Mouse (Mus musculus): Measurements from ENCODE around the gene Capn13. TPM values are rescaled to one million over a fixed set of nuclear protein-coding genes. Genes with fewer than 3 reads are reported as not detected.

Capn13 gene
- polyA plus RNA-seq, 1 experiment from 2014 or later, result 5.9 TPM

DNA sequence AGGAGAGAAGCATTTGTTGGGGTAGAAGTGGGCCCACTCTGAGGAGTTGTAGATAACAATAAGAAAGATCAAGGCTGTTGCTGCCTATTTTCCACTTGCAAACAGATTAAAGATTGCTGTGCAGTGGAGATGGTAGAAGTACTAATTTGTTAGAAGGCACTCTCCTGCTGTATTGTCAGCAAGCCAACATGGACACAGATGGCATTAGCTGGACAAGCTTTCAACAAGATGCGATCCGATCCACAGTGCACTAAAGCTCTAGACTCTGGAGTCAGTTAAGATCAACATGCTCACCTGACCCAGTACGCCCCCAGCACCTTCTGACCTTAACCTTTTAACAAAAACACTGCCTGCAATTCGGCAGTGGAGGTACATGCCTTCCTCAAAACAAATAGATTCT lies 92.0 kb downstream of the Capn13 start:
- no peaks in the 10 kb centered on the region for H3K9me3 ChIP-seq (ENCODE audit: control insufficient read depth, low read length)
- 74% methylated on average over 4 of the region's 4 CpGs for WGBS
- H3K4me1 ChIP-seq (replicated peaks; ENCODE audit: control insufficient read depth, insufficient read depth), result no peaks in the 10 kb centered on the region
- DNase-seq (ENCODE audit: low spot score) (no peak), ATAC-seq (ENCODE audit: low FRiP score, low TSS enrichment) (no peak)
- no peak overlapping the region for H3K27ac ChIP-seq (replicated peaks)
- no peak overlapping the region for H3K4me2 ChIP-seq (replicated peaks; ENCODE audit: low read depth)
- no peaks in the 10 kb centered on the region for H3K36me3 ChIP-seq (ENCODE audit: control insufficient read depth, insufficient read depth, low read length)
- no peak for TF ChIP-seq CTCF (IDR thresholded peaks at IDR 0.05; ENCODE audit: low read depth)
- no peak for TF ChIP-seq EP300 (optimal IDR thresholded peaks at IDR 0.05)
- no peaks in the 10 kb centered on the region for H3K27me3 ChIP-seq (ENCODE audit: control insufficient read depth, insufficient read depth, low read length)
- H3K4me3 ChIP-seq (ENCODE audit: low read depth, low read length), result no peak overlapping the region
- no peak overlapping the region for H3K9ac ChIP-seq (ENCODE audit: low read length)

DNA sequence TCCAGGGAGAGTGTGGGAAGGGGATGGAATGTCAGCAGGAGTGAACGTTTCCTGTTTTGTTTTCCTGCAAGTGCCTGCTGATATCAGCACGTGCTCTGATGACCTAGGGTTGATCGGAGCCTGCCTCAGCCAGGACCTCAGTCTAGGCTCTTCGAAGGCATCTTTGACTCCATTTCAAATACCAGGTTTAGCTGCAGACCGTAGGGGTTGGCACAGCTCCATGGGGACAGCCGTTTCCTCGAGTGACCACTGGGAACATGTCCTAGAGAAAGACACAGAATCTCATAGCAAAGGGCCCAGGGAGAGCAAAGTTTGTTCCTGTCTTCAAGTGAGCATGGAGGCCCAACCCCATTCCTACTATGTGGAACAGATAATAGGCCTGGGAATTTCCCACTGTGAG lies 94.0 kb downstream of the Capn13 start:
- no peak for ATAC-seq (ENCODE audit: low FRiP score, low TSS enrichment)
- TF ChIP-seq EP300 (optimal IDR thresholded peaks at IDR 0.05), result no peak
- TF ChIP-seq CTCF (IDR thresholded peaks at IDR 0.05; ENCODE audit: low read depth), result no peak
- DNase-seq (ENCODE audit: low spot score), result no peak
- no peak overlapping the region for H3K9ac ChIP-seq (ENCODE audit: low read length)
- no peaks in the 10 kb centered on the region for H3K4me1 ChIP-seq (replicated peaks; ENCODE audit: control insufficient read depth, insufficient read depth)
- H3K36me3 ChIP-seq (ENCODE audit: control insufficient read depth, insufficient read depth, low read length), result no peaks in the 10 kb centered on the region
- no peak overlapping the region for H3K4me3 ChIP-seq (ENCODE audit: low read depth, low read length)
- no peaks in the 10 kb centered on the region for H3K27me3 ChIP-seq (ENCODE audit: control insufficient read depth, insufficient read depth, low read length)
- H3K4me2 ChIP-seq (replicated peaks; ENCODE audit: low read depth), result no peak overlapping the region
- 58% methylated on average over 7 of the region's 7 CpGs for WGBS
- no peaks in the 10 kb centered on the region for H3K9me3 ChIP-seq (ENCODE audit: control insufficient read depth, low read length)
- no peak overlapping the region for H3K27ac ChIP-seq (replicated peaks)

DNA sequence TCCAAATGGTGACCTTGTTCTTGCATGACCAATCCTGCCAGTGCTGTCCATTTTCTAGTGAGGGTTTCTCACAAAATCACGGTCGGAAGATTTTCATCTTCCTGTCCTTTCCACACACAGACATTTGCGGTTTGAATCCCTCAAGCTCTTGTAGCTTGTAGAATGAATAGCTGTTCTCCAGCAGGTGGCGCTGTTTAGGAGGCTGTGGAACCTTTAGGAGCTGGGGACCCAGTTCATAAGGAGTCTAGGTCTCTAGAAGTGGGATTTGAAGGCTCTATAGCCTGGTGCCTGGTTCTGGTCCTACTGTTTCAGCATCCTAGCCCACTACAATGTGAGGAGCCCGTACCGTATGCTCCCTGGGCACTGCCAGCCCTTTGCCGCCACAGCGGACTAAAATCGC lies 95.0 kb downstream of the Capn13 start:
- H3K9me3 ChIP-seq (ENCODE audit: control insufficient read depth, low read length), result no peaks in the 10 kb centered on the region
- H3K4me1 ChIP-seq (replicated peaks; ENCODE audit: control insufficient read depth, insufficient read depth), result no peaks in the 10 kb centered on the region
- WGBS, result 54% methylated on average over 9 of the region's 9 CpGs
- no peak overlapping the region for H3K27ac ChIP-seq (replicated peaks)
- H3K4me2 ChIP-seq (replicated peaks; ENCODE audit: low read depth), result no peak overlapping the region
- ATAC-seq (ENCODE audit: low FRiP score, low TSS enrichment), result no peak; the same call in 1 of the 2 replicates
- TF ChIP-seq CTCF (IDR thresholded peaks at IDR 0.05; ENCODE audit: low read depth) (peak; percentile 87), EP300 (optimal IDR thresholded peaks at IDR 0.05) (no peak)
- no peak overlapping the region for H3K4me3 ChIP-seq (ENCODE audit: low read depth, low read length)
- no peaks in the 10 kb centered on the region for H3K36me3 ChIP-seq (ENCODE audit: control insufficient read depth, insufficient read depth, low read length)
- no peak overlapping the region for H3K9ac ChIP-seq (ENCODE audit: low read length)
- no peaks in the 10 kb centered on the region for H3K27me3 ChIP-seq (ENCODE audit: control insufficient read depth, insufficient read depth, low read length)
- DNase-seq (ENCODE audit: low spot score), result peak; percentile 63

DNA sequence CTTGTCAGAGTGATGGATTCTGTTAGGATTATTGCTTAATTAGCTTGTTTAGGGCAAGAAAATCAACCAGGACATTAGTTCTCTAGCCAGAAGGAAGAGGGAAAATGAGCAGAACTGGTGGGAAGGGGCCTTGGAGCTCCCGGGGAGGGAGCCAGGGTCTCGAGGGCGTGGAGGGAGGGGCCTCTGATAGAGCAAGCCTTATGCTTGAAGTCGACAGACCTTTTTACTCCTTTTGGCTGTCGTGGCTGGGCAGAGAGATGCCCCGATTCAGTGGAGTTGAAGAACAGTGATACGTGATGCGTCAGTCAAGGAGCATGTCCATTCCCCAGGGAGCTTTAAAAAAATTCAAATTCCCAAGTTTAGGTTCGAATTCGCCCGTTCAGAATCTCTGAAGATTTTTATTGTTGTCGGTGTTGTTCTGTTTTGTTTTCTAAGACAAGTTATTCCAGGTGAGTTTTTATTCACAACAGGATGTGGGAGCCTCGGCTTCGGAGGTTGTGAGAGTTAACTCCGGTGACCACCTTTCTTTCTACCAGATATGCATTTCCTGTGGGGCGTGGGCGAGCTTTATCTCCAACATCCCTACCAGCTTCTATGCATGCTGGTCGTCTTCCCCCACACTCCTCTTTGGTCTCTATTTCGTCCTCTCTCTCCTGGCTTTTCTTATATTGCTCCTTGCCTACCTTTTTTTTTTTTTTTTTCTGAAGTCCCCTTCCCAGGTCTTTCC lies 96.4 kb downstream of the Capn13 start:
- WGBS, result 50% methylated on average over 19 of the region's 19 CpGs
- H3K4me1 ChIP-seq (replicated peaks; ENCODE audit: control insufficient read depth, insufficient read depth), result no peaks in the 10 kb centered on the region
- H3K27ac ChIP-seq (replicated peaks), result no peak overlapping the region
- H3K4me3 ChIP-seq (ENCODE audit: low read depth, low read length), result no peak overlapping the region
- no peak overlapping the region for H3K4me2 ChIP-seq (replicated peaks; ENCODE audit: low read depth)
- ATAC-seq (ENCODE audit: low FRiP score, low TSS enrichment) (no peak), DNase-seq (ENCODE audit: low spot score) (no peak)
- H3K9me3 ChIP-seq (ENCODE audit: control insufficient read depth, low read length), result no peaks in the 10 kb centered on the region
- TF ChIP-seq CTCF (IDR thresholded peaks at IDR 0.05; ENCODE audit: low read depth) (no peak), EP300 (optimal IDR thresholded peaks at IDR 0.05) (no peak)
- no peaks in the 10 kb centered on the region for H3K27me3 ChIP-seq (ENCODE audit: control insufficient read depth, insufficient read depth, low read length)
- H3K9ac ChIP-seq (ENCODE audit: low read length), result no peak overlapping the region
- no peaks in the 10 kb centered on the region for H3K36me3 ChIP-seq (ENCODE audit: control insufficient read depth, insufficient read depth, low read length)

DNA sequence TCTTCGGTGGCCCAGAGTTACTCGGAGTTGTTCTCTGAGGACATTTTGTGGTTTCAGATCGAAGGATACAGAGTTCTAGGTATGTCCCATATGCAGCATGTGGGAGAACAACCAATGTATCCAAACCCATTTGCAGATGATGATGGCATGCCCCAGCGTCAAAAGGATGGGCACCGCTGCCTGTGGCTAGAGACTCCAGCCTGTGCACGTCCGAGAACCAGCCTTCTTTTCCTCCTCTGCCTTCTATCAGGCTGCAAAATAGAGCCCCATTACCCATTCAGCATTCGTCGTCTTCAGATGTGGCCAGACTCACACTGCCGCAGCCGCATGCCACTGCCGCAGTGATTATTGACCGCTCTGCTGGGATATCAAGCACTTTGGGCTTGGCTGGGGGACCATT lies 97.0 kb downstream of the Capn13 start:
- Histone ChIP-seq H3K9me3 (ENCODE audit: control insufficient read depth, low read length) (no peaks in the 10 kb centered on the region), H3K4me2 (replicated peaks; ENCODE audit: low read depth) (no peak overlapping the region), H3K4me3 (ENCODE audit: low read depth, low read length) (no peak overlapping the region), H3K36me3 (ENCODE audit: control insufficient read depth, insufficient read depth, low read length) (no peaks in the 10 kb centered on the region), H3K27me3 (ENCODE audit: control insufficient read depth, insufficient read depth, low read length) (no peaks in the 10 kb centered on the region), H3K27ac (replicated peaks) (no peak overlapping the region), H3K9ac (ENCODE audit: low read length) (no peak overlapping the region), H3K4me1 (replicated peaks; ENCODE audit: control insufficient read depth, insufficient read depth) (no peaks in the 10 kb centered on the region)
- no peak for TF ChIP-seq CTCF (IDR thresholded peaks at IDR 0.05; ENCODE audit: low read depth)
- TF ChIP-seq EP300 (optimal IDR thresholded peaks at IDR 0.05), result no peak
- ATAC-seq (ENCODE audit: low FRiP score, low TSS enrichment) (no peak), DNase-seq (ENCODE audit: low spot score) (no peak)
- 46% methylated on average over 13 of the region's 13 CpGs for WGBS

DNA sequence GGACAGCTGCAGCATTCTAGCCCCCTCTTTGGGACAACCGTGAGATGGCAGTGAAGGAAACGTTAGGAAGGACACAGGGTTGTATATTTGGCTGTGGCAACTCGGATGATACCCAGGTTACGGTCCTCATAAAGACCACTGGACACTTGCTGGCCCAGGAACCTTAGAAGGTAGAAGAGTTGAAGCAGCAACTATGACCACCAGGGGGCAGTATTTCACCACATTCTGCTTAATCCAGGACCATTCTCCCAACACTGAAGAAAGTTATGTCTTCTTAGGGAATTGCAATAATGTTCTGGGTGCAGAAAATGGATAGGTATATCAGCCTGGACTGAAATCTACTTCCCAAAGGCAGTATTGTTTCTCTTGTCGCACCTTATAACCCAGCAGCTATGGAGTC lies 97.4 kb downstream of the Capn13 start:
- no peaks in the 10 kb centered on the region for H3K27me3 ChIP-seq (ENCODE audit: control insufficient read depth, insufficient read depth, low read length)
- TF ChIP-seq EP300 (optimal IDR thresholded peaks at IDR 0.05), result no peak
- TF ChIP-seq CTCF (IDR thresholded peaks at IDR 0.05; ENCODE audit: low read depth), result peak; percentile 87
- H3K36me3 ChIP-seq (ENCODE audit: control insufficient read depth, insufficient read depth, low read length), result no peaks in the 10 kb centered on the region
- H3K4me3 ChIP-seq (ENCODE audit: low read depth, low read length), result no peak overlapping the region
- no peaks in the 10 kb centered on the region for H3K4me1 ChIP-seq (replicated peaks; ENCODE audit: control insufficient read depth, insufficient read depth)
- WGBS, result 33% methylated on average over 5 of the region's 5 CpGs
- peak; percentile 67 for DNase-seq (ENCODE audit: low spot score)
- no peak for ATAC-seq (ENCODE audit: low FRiP score, low TSS enrichment)
- no peak overlapping the region for H3K4me2 ChIP-seq (replicated peaks; ENCODE audit: low read depth)
- no peak overlapping the region for H3K9ac ChIP-seq (ENCODE audit: low read length)
- H3K27ac ChIP-seq (replicated peaks), result no peak overlapping the region
- H3K9me3 ChIP-seq (ENCODE audit: control insufficient read depth, low read length), result no peaks in the 10 kb centered on the region

All from stomach, postnatal 0 days (tissue).